Mouse (Mus musculus): ENCODE results near the gene Atp8b4. TPM values are rescaled to one million over a fixed set of nuclear protein-coding genes. Genes with fewer than 3 reads are reported as not detected.

Gene Atp8b4
- polyA plus RNA-seq, 1 experiment, result 1.8 TPM

GRCm38 (mm10) chr2:126418916-126419315 is 81.6 kb downstream of the Atp8b4 start:
- no peak for DNase-seq
- TF ChIP-seq POLR2A (IDR thresholded peaks at IDR 0.05; ENCODE audit: borderline replicate concordance, extremely low read depth, low read depth, low read length) (no peak), CTCF (IDR thresholded peaks at IDR 0.05; ENCODE audit: insufficient read depth, low read length) (no peak)
- Histone ChIP-seq H3K4me1 (ENCODE audit: control insufficient read depth, insufficient read depth, low read length) (no peaks in the 10 kb centered on the region), H3K4me3 (replicated peaks; ENCODE audit: extremely low read depth, low read depth, low read length) (no peak overlapping the region)
- WGBS, result 83% methylated on average over 3 of the region's 3 CpGs

- TF ChIP-seq CTCF (IDR thresholded peaks at IDR 0.05; ENCODE audit: insufficient read depth, low read length), result no peak
- no peak for TF ChIP-seq POLR2A (IDR thresholded peaks at IDR 0.05; ENCODE audit: borderline replicate concordance, extremely low read depth, low read depth, low read length)
- Histone ChIP-seq H3K4me3 (replicated peaks; ENCODE audit: extremely low read depth, low read depth, low read length) (no peak overlapping the region), H3K4me1 (ENCODE audit: control insufficient read depth, insufficient read depth, low read length) (no peaks in the 10 kb centered on the region)
- no peak for DNase-seq
- WGBS, result 65% methylated on average over 2 of the region's 2 CpGs
Measured at GRCm38 (mm10) chr2:126416772-126417171, 83.7 kb downstream of the Atp8b4 start.

- TF ChIP-seq CTCF (IDR thresholded peaks at IDR 0.05; ENCODE audit: insufficient read depth, low read length), result no peak
- TF ChIP-seq POLR2A (IDR thresholded peaks at IDR 0.05; ENCODE audit: borderline replicate concordance, extremely low read depth, low read depth, low read length), result no peak
- WGBS, result 68% methylated on average over 4 of the region's 4 CpGs
- Histone ChIP-seq H3K4me1 (ENCODE audit: control insufficient read depth, insufficient read depth, low read length) (no peaks in the 10 kb centered on the region), H3K4me3 (replicated peaks; ENCODE audit: extremely low read depth, low read depth, low read length) (no peak overlapping the region)
- DNase-seq, result no peak
Measured at GRCm38 (mm10) chr2:126415981-126416380, 84.5 kb downstream of the Atp8b4 start.

GRCm38 (mm10) chr2:126412759-126413158 is 87.7 kb downstream of the Atp8b4 start:
- no peak overlapping the region for H3K4me3 ChIP-seq (replicated peaks; ENCODE audit: extremely low read depth, low read depth, low read length)
- no peaks in the 10 kb centered on the region for H3K4me1 ChIP-seq (ENCODE audit: control insufficient read depth, insufficient read depth, low read length)
- TF ChIP-seq CTCF (IDR thresholded peaks at IDR 0.05; ENCODE audit: insufficient read depth, low read length) (no peak), POLR2A (IDR thresholded peaks at IDR 0.05; ENCODE audit: borderline replicate concordance, extremely low read depth, low read depth, low read length) (no peak)
- DNase-seq, result no peak

- no peaks in the 10 kb centered on the region for H3K4me1 ChIP-seq (ENCODE audit: control insufficient read depth, insufficient read depth, low read length)
- H3K4me3 ChIP-seq (replicated peaks; ENCODE audit: extremely low read depth, low read depth, low read length), result no peak overlapping the region
- 96% methylated on average over 2 of the region's 2 CpGs for WGBS
- no peak for DNase-seq
- TF ChIP-seq POLR2A (IDR thresholded peaks at IDR 0.05; ENCODE audit: borderline replicate concordance, extremely low read depth, low read depth, low read length), result no peak
- TF ChIP-seq CTCF (IDR thresholded peaks at IDR 0.05; ENCODE audit: insufficient read depth, low read length), result no peak
Measured at GRCm38 (mm10) chr2:126399454-126399853, 101.0 kb downstream of the Atp8b4 start.

- no peak for DNase-seq
- Histone ChIP-seq H3K4me1 (ENCODE audit: control insufficient read depth, insufficient read depth, low read length) (no peaks in the 10 kb centered on the region), H3K4me3 (replicated peaks; ENCODE audit: extremely low read depth, low read depth, low read length) (no peak overlapping the region)
- no peak for TF ChIP-seq CTCF (IDR thresholded peaks at IDR 0.05; ENCODE audit: insufficient read depth, low read length)
- no peak for TF ChIP-seq POLR2A (IDR thresholded peaks at IDR 0.05; ENCODE audit: borderline replicate concordance, extremely low read depth, low read depth, low read length)
- WGBS, result 63% methylated on average over 2 of the region's 2 CpGs
Measured at GRCm38 (mm10) chr2:126399017-126399416, 101.5 kb downstream of the Atp8b4 start.

- DNase-seq, result no peak
- Histone ChIP-seq H3K4me3 (replicated peaks; ENCODE audit: extremely low read depth, low read depth, low read length) (no peak overlapping the region), H3K4me1 (ENCODE audit: control insufficient read depth, insufficient read depth, low read length) (no peaks in the 10 kb centered on the region)
- TF ChIP-seq CTCF (IDR thresholded peaks at IDR 0.05; ENCODE audit: insufficient read depth, low read length) (no peak), POLR2A (IDR thresholded peaks at IDR 0.05; ENCODE audit: borderline replicate concordance, extremely low read depth, low read depth, low read length) (no peak)
- 71% methylated on average over 2 of the region's 2 CpGs for WGBS
Measured at GRCm38 (mm10) chr2:126398216-126398615, 102.3 kb downstream of the Atp8b4 start.

- no peaks in the 10 kb centered on the region for H3K4me1 ChIP-seq (ENCODE audit: control insufficient read depth, insufficient read depth, low read length)
- DNase-seq, result no peak
- WGBS, result 59% methylated on average over 8 of the region's 8 CpGs
- H3K4me3 ChIP-seq (replicated peaks; ENCODE audit: extremely low read depth, low read depth, low read length), result no peak overlapping the region
- TF ChIP-seq CTCF (IDR thresholded peaks at IDR 0.05; ENCODE audit: insufficient read depth, low read length) (no peak), POLR2A (IDR thresholded peaks at IDR 0.05; ENCODE audit: borderline replicate concordance, extremely low read depth, low read depth, low read length) (no peak)
Measured at GRCm38 (mm10) chr2:126397513-126397912, 103.0 kb downstream of the Atp8b4 start.

- WGBS, result 71% methylated on average over 2 of the region's 2 CpGs
- TF ChIP-seq POLR2A (IDR thresholded peaks at IDR 0.05; ENCODE audit: borderline replicate concordance, extremely low read depth, low read depth, low read length), result no peak
- TF ChIP-seq CTCF (IDR thresholded peaks at IDR 0.05; ENCODE audit: insufficient read depth, low read length), result no peak
- Histone ChIP-seq H3K4me1 (ENCODE audit: control insufficient read depth, insufficient read depth, low read length) (no peaks in the 10 kb centered on the region), H3K4me3 (replicated peaks; ENCODE audit: extremely low read depth, low read depth, low read length) (no peak overlapping the region)
- DNase-seq, result no peak
Measured at GRCm38 (mm10) chr2:126394924-126395323, 105.5 kb downstream of the Atp8b4 start.

GRCm38 (mm10) chr2:126387458-126388037 is 112.9 kb downstream of the Atp8b4 start:
- no peak for DNase-seq
- 74% methylated on average over 8 of the region's 8 CpGs for WGBS
- H3K4me3 ChIP-seq (replicated peaks; ENCODE audit: extremely low read depth, low read depth, low read length), result no peak overlapping the region
- H3K4me1 ChIP-seq (ENCODE audit: control insufficient read depth, insufficient read depth, low read length), result no peaks in the 10 kb centered on the region
- TF ChIP-seq POLR2A (IDR thresholded peaks at IDR 0.05; ENCODE audit: borderline replicate concordance, extremely low read depth, low read depth, low read length) (no peak), CTCF (IDR thresholded peaks at IDR 0.05; ENCODE audit: insufficient read depth, low read length) (no peak)
